In genomic region chr15:27629800-27630600, GRCm38 (mm10) we compare ENCODE assay signal across 8 mouse cellular contexts. TPM values are rescaled to one million over a fixed set of nuclear protein-coding genes. Genes with fewer than 3 reads are reported as not detected.
DNase-seq lines count a peak whose midpoint lies in the region; ATAC-seq and TF ChIP-seq lines count a peak whose summit lies in the region.

No protein-coding gene starts in this region.

- peaks cover 21% of the 10 kb centered on the region for H3K4me1 ChIP-seq in forebrain, embryonic 15.5 days
- peaks cover 15% of the 10 kb centered on the region for H3K4me1 ChIP-seq in intestine, embryonic 16.5 days (ENCODE audit: control insufficient read depth, insufficient read depth, low read length)
- peaks cover 5% of the 10 kb centered on the region; the same call in 1 of the 2 replicates for H3K4me1 ChIP-seq in stomach, postnatal 0 days (replicated peaks; ENCODE audit: control insufficient read depth, insufficient read depth)

- peak overlapping the region; percentile 91 for H3K27ac ChIP-seq in layer of hippocampus, adult 2 months
- peak overlapping the region; percentile 19; the same call in 1 of the 2 replicates for H3K27ac ChIP-seq in forebrain, embryonic 15.5 days (replicated peaks)
- H3K27ac ChIP-seq in intestine, embryonic 16.5 days (ENCODE audit: low read length) = peak overlapping the region; percentile 54
- peak overlapping the region; percentile 83 for H3K27ac ChIP-seq in stomach, postnatal 0 days (replicated peaks)

- no peak for TF ChIP-seq EP300 in stomach, postnatal 0 days (optimal IDR thresholded peaks at IDR 0.05)

- H3K36me3 ChIP-seq in forebrain, embryonic 15.5 days = 0 out of 2 replicates have a peak, but pooled peaks cover 3% of the 10 kb centered on the region
- H3K36me3 ChIP-seq in intestine, embryonic 16.5 days (ENCODE audit: control insufficient read depth, insufficient read depth, low read length) = no peaks in the 10 kb centered on the region
- H3K36me3 ChIP-seq in stomach, postnatal 0 days (ENCODE audit: control insufficient read depth, insufficient read depth, low read length) = 0 out of 2 replicates have a peak, but pooled peaks cover 4% of the 10 kb centered on the region

- no peaks in the 10 kb centered on the region for H3K9me3 ChIP-seq in forebrain, embryonic 15.5 days
- no peaks in the 10 kb centered on the region for H3K9me3 ChIP-seq in intestine, embryonic 16.5 days (ENCODE audit: control insufficient read depth, low read length)
- no peaks in the 10 kb centered on the region for H3K9me3 ChIP-seq in stomach, postnatal 0 days (ENCODE audit: control insufficient read depth, low read length)

- no peak for DNase-seq in layer of hippocampus, adult 2 months (ENCODE audit: low spot score in 2 of 2)
- DNase-seq in layer of hippocampus, adult 9-11 months = no peak
- DNase-seq in NIH3T3 (ENCODE audit: low read depth) = peak; percentile 41
- peak; percentile 18 for DNase-seq in lung, postnatal 10 days
- DNase-seq in stomach, postnatal 0 days (ENCODE audit: low spot score) = peak; percentile 35
- no peak for DNase-seq in adrenal gland, adult (ENCODE audit: inconsistent age in 2 of 2, low spot score in 1 of 2)

- no peaks in the 10 kb centered on the region for H3K27me3 ChIP-seq in forebrain, embryonic 15.5 days
- H3K27me3 ChIP-seq in intestine, embryonic 16.5 days (replicated peaks; ENCODE audit: control insufficient read depth, insufficient read depth, low read length) = no peaks in the 10 kb centered on the region
- no peaks in the 10 kb centered on the region for H3K27me3 ChIP-seq in stomach, postnatal 0 days (ENCODE audit: control insufficient read depth, insufficient read depth, low read length)

- H3K4me3 ChIP-seq in layer of hippocampus, adult 2 months = peak overlapping the region; percentile 85
- peak overlapping the region; percentile 66 for H3K4me3 ChIP-seq in forebrain, embryonic 15.5 days
- H3K4me3 ChIP-seq in intestine, embryonic 16.5 days (ENCODE audit: low read length) = peak overlapping the region; percentile 92
- peak overlapping the region; percentile 80 for H3K4me3 ChIP-seq in stomach, postnatal 0 days (ENCODE audit: low read depth, low read length)

- peak overlapping the region; percentile 77 for H3K4me2 ChIP-seq in forebrain, embryonic 15.5 days (replicated peaks)
- peak overlapping the region; percentile 77 for H3K4me2 ChIP-seq in intestine, embryonic 16.5 days (ENCODE audit: low read depth, low read length)
- peak overlapping the region; percentile 82 for H3K4me2 ChIP-seq in stomach, postnatal 0 days (replicated peaks; ENCODE audit: low read depth)

- no peak for TF ChIP-seq CTCF in layer of hippocampus, adult 2 months (conservative IDR thresholded peaks at IDR 0.05)
- TF ChIP-seq CTCF in stomach, postnatal 0 days (IDR thresholded peaks at IDR 0.05; ENCODE audit: low read depth) = no peak

- peak; percentile 0 for ATAC-seq in forebrain, embryonic 15.5 days (replicated peaks)
- ATAC-seq in intestine, embryonic 16.5 days = peak; percentile 68
- peak; percentile 79 for ATAC-seq in stomach, postnatal 0 days (ENCODE audit: low FRiP score, low TSS enrichment)

- WGBS in forebrain, embryonic 15.5 days = 1% methylated on average over 53 of the region's 53 CpGs
- 2% methylated on average over 39 of the region's 53 CpGs for WGBS in intestine, embryonic 16.5 days
- 2% methylated on average over 26 of the region's 53 CpGs for WGBS in stomach, postnatal 0 days

- peak overlapping the region; percentile 58 for H3K9ac ChIP-seq in forebrain, embryonic 15.5 days (replicated peaks)
- peak overlapping the region; percentile 92 for H3K9ac ChIP-seq in intestine, embryonic 16.5 days (ENCODE audit: low read depth, low read length)
- H3K9ac ChIP-seq in stomach, postnatal 0 days (ENCODE audit: low read length) = peak overlapping the region; percentile 93

RNA-seq across cellular contexts. Expression of gene Otulin, which starts 0.5 kb away (rescaled TPM):
- 10 to 100 TPM; 19.4 to 23.1 TPM for total RNA-seq in layer of hippocampus, adult 2 months (2021)
- 28.6 and 30.7 TPM in 2 replicates for polyA plus RNA-seq in forebrain, embryonic 15.5 days (2015; fragmentation: Nextera tagmentation; extraction: Ambion mirVana)
- polyA plus RNA-seq in intestine, embryonic 16.5 days (2015; fragmentation: Nextera tagmentation; extraction: Ambion mirVana) = 4.7 and 17.1 TPM in 2 replicates
- 23.7 and 24.4 TPM in 2 replicates for polyA plus RNA-seq in stomach, postnatal 0 days (2015; fragmentation: Nextera tagmentation; extraction: Ambion mirVana)

RNA-seq across cellular contexts. Expression of gene Otulinl, which starts 51.4 kb away (rescaled TPM):
- total RNA-seq in layer of hippocampus, adult 2 months (2021) = 10 to 100 TPM; 27.6 to 31.8 TPM
- 10.2 and 12.5 TPM in 2 replicates for polyA plus RNA-seq in forebrain, embryonic 15.5 days (2015; fragmentation: Nextera tagmentation; extraction: Ambion mirVana)
- polyA plus RNA-seq in intestine, embryonic 16.5 days (2015; fragmentation: Nextera tagmentation; extraction: Ambion mirVana) = 10.7 and 11.0 TPM in 2 replicates
- polyA plus RNA-seq in stomach, postnatal 0 days (2015; fragmentation: Nextera tagmentation; extraction: Ambion mirVana) = 14.6 and 15.2 TPM in 2 replicates

Comparison
In these comparisons a context has a peak if more than half of its experiments do, and no peak if none do; other contexts are left out.
1. DNase-seq: peak in NIH3T3 (single experiment), lung, postnatal 10 days (single experiment) and stomach, postnatal 0 days (single experiment); none in layer of hippocampus, adult 2 months (0 of 2), layer of hippocampus, adult 9-11 months (single experiment) and adrenal gland, adult (0 of 2).
2. H3K27ac ChIP-seq: peak in every context shown above with its lines; median percentile 91 in layer of hippocampus, adult 2 months; 83 in stomach, postnatal 0 days; 54 in intestine, embryonic 16.5 days; 19 in forebrain, embryonic 15.5 days.
3. ATAC-seq: peak in every context shown above with its lines; median percentile 79 in stomach, postnatal 0 days; 68 in intestine, embryonic 16.5 days; 0 in forebrain, embryonic 15.5 days.
4. Peak in every context shown above with its lines, with median percentiles within 50 percentile points of each other: H3K4me3 ChIP-seq, H3K4me2 ChIP-seq and H3K9ac ChIP-seq.